Mouse (Mus musculus) adrenal gland, adult 10 weeks (tissue): ENCODE results near the gene 1110057P08Rik. TPM values are rescaled to one million over a fixed set of nuclear protein-coding genes. Genes with fewer than 3 reads are reported as not detected.

Experiments used
- polyA plus RNA-seq: library from polyadenylated mRNA; stranded (reverse); fragments of 350-450 nt; fragmentation: Illumina TruSeq; extraction: RNeasy Lipid Tissue Mini Kit (QIAGEN cat#74804); gene quantifications from one replicate; pipeline ENCODE4 v1.2.3, GENCODE M21; 2014; ENCODE audit warnings: low read depth, low replicate concordance

1110057P08Rik gene
- polyA plus RNA-seq: not detected

DNA sequence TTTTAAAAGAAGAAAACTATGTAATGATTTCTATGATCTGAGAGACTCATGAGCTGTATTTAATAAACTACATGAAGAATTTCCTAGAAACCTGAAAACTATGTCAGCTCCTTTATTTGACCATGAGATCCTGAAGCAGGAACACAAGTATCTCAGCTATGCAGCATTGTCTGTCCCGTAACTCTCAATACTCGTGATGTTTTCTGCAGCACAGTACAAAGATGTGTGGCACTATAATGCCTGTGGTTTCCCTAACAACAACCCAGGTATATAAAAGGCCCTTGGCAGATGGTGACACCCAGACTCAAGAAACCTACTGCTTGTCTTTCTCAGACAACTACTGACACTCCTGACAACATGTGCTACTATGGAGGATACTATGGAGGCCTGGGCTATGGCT, at the start of gene 1110057P08Rik:
TSS of gene 1110057P08Rik (plus strand) at position 301 of the 400 bp plus-strand sequence.

DNA sequence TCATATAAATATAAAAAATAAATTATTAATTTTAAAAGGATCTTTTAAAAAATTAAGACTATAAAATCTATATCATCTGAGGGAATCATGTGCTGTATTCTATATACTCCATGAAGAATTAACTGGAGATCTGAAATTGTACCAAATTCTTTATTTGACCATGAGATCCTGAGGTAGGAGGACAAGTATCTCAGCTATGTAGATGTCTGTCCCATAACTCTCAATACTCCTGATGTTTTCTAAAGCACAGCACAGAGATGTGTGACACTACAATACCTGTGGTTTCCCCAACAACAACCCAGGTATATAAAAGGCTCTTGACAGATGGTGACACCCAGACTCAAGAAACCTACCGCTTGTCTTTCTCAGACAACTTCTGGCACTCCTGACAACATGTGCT, 34.0 kb upstream of the 1110057P08Rik start, which contains the start of gene Gm6358:
TSS of gene Gm6358 (plus strand) at position 301 of the 400 bp plus-strand sequence.

DNA sequence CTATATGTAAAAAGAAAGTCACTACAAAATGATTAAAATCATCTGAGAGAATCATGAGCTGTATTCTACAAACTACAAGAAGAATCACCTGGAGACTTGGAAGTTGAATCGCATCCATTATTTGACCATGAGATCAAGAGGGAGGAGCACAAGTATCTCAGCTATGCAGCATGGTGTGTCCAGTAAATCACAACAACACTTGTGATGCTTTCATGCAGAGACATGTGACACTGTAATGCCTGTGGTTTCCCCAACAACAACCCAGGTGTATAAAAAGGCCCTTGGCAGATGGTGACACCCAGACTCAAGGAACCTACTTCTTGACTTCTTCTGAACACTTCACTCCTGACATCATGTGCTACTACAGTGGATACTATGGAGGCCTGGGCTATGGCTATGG, 23.7 kb upstream of the 1110057P08Rik start, which contains the start of gene Gm10061:
TSS of gene Gm10061 (plus strand) at position 301 of the 400 bp plus-strand sequence.

DNA sequence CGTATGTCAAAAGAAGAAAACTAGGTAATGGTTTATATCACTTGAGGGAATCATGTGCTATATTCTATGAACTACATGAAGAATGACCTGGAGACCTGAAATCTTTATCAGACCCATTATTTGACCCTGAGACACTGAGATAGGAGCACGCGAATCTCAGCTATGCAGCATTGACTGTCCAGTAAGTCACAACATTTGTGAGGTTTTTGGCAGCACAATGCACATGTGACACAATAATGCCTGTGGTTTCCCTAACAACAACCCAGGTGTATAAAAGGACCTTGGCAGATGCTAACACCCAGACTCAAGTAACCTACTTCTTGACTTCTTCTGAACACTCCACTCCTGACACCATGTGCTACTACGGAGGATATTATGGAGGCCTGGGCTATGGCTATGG, 16.9 kb upstream of the 1110057P08Rik start, which contains the start of gene Gm9789:
TSS of gene Gm9789 (plus strand) at position 301 of the 400 bp plus-strand sequence.

DNA sequence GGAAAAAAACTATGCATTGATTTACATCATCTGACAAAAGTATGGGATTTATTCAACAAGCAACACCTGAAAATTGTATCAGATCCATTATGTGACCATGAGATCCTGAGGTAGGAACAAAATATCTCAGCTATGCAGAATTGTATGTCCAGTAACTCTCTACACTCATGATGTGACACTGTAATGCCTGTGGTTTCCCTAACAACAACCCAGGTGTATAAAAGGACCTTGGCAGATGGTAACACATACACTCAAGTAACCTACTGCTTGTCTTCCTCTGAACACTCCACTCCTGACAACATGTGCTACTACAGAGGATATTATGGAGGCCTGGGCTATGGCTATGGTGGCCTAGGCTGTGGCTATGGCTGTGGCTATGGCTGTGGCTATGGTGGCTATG, 5.3 kb upstream of the 1110057P08Rik start, which contains the start of gene Gm7735:
TSS of gene Gm7735 (plus strand) at position 301 of the 400 bp plus-strand sequence.

DNA sequence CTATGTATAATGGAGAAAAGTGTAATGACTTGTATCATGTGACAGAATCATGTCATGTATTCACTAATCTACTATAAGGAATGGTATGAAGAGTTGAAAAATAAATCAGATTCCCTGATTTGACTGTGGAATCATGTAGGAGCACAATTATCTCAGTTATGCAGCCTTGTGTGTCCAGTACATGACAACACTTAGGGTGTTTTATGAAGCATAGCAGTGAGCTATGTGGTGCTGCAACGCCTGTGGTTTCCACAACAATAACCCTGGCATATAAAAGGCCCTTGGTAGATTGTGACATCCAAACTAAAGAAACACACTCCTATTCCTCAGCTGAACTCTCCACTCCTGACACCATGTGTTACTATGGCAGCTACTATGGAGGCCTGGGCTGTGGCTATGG, 31.0 kb downstream of the 1110057P08Rik start, which contains the start of gene Krtap20-2:
TSS of gene Krtap20-2 (plus strand) at position 301 of the 400 bp plus-strand sequence.

Other genes with a start within 250 kb of the 1110057P08Rik start
- not detected for gene Krtap19-9b, start 242.5 kb upstream of the 1110057P08Rik start, polyA plus RNA-seq
- gene Krtap16-3, start 211.9 kb upstream of the 1110057P08Rik start, polyA plus RNA-seq: not detected
- not detected for gene Krtap22-2, start 164.0 kb upstream of the 1110057P08Rik start, polyA plus RNA-seq
- not detected for gene Gm10229, start 159.5 kb upstream of the 1110057P08Rik start, polyA plus RNA-seq
- not detected for gene Krtap6-1, start 143.0 kb upstream of the 1110057P08Rik start, polyA plus RNA-seq
- gene Gm10228, start 133.3 kb upstream of the 1110057P08Rik start, polyA plus RNA-seq: not detected
- gene Krtap6-5, start 126.9 kb upstream of the 1110057P08Rik start, polyA plus RNA-seq: not detected
- gene 1110025L11Rik, start 110.7 kb upstream of the 1110057P08Rik start, polyA plus RNA-seq: not detected
- not detected for gene Krtap6-3, start 90.7 kb upstream of the 1110057P08Rik start, polyA plus RNA-seq
- gene Gm6358, start 33.9 kb upstream of the 1110057P08Rik start, polyA plus RNA-seq: not detected
- gene Gm10061, start 23.6 kb upstream of the 1110057P08Rik start, polyA plus RNA-seq: not detected
- gene Gm9789, start 16.8 kb upstream of the 1110057P08Rik start, polyA plus RNA-seq: not detected
- gene Gm7735, start 5.2 kb upstream of the 1110057P08Rik start, polyA plus RNA-seq: not detected
- not detected for gene Krtap20-2, start 31.1 kb downstream of the 1110057P08Rik start, polyA plus RNA-seq
- gene Krtap21-1, start 229.1 kb downstream of the 1110057P08Rik start, polyA plus RNA-seq: not detected
- not detected for gene Krtap6-2, start 245.4 kb downstream of the 1110057P08Rik start, polyA plus RNA-seq